Comparison of ENCODE assay signal across 8 mouse cellular contexts in genomic region chr13:68581747-68582516, GRCm38 (mm10). TPM values are rescaled to one million over a fixed set of nuclear protein-coding genes. Genes with fewer than 3 reads are reported as not detected.
DNase-seq lines count a peak whose midpoint lies in the region; ATAC-seq and TF ChIP-seq lines count a peak whose summit lies in the region.

Gene Mtrr, minus strand, starts transcription at chr13:68582149.
Gene Fastkd3, plus strand, starts transcription at chr13:68582234.

- H3K79me2 ChIP-seq in MEL (ENCODE audit: control insufficient read depth, insufficient read depth, low read length, poor library complexity), result peaks cover 26% of the 10 kb centered on the region

- peak; percentile 100 for ATAC-seq in forebrain, postnatal 0 days
- ATAC-seq in lung, embryonic 15.5 days (ENCODE audit: borderline replicate concordance, extremely low read depth, low FRiP score, low TSS enrichment), result peak; percentile 98

- peak within 1 kb of the TSS; percentile 84 for H3K4me2 ChIP-seq in forebrain, postnatal 0 days (ENCODE audit: low read depth)
- H3K4me2 ChIP-seq in lung, embryonic 15.5 days, result peak within 1 kb of the TSS; percentile 85

- WGBS in cerebellum, adult 2 months, result 1% methylated on average over 81 of the region's 81 CpGs
- 1% methylated on average over 81 of the region's 81 CpGs for WGBS in forebrain, postnatal 0 days
- under 1% methylated on average over 57 of the region's 81 CpGs for WGBS in lung, embryonic 15.5 days

- no peak for TF ChIP-seq EP300 in MEL (IDR thresholded peaks at IDR 0.05; ENCODE audit: low read depth in 1 of 2, low read length in 2 of 2)

- TF ChIP-seq POLR2A in MEL (IDR thresholded peaks at IDR 0.05; ENCODE audit: control insufficient read depth in 1 of 2, insufficient read depth in 1 of 2, low read depth in 1 of 2, low read length in 2 of 2, poor library complexity in 1 of 2), result peak; percentile 58 to 81
- TF ChIP-seq POLR2A in cerebellum, adult 2 months (IDR thresholded peaks at IDR 0.05; ENCODE audit: borderline replicate concordance, insufficient read depth, low read length), result peak; percentile 90

- peaks cover 0 to 2% of the 10 kb centered on the region in 2 experiments; a peak in 1 of 4 replicates for H3K4me1 ChIP-seq in MEL (ENCODE audit: control insufficient read depth in 1 of 2, insufficient read depth in 2 of 2, low read length in 2 of 2)
- no peaks in the 10 kb centered on the region; the same call in 1 of the 2 replicates for H3K4me1 ChIP-seq in cerebellum, adult 2 months (ENCODE audit: control insufficient read depth, insufficient read depth, low read length)
- H3K4me1 ChIP-seq in forebrain, postnatal 0 days (ENCODE audit: insufficient read depth), result peaks cover 5% of the 10 kb centered on the region; the same call in 1 of the 2 replicates
- peaks cover 15% of the 10 kb centered on the region for H3K4me1 ChIP-seq in lung, embryonic 15.5 days

- H3K9ac ChIP-seq in MEL (ENCODE audit: control insufficient read depth, low read depth, low read length, poor library complexity, severe bottlenecking), result peak within 1 kb of the TSS; percentile 97
- peak within 1 kb of the TSS; percentile 74 for H3K9ac ChIP-seq in forebrain, postnatal 0 days
- H3K9ac ChIP-seq in lung, embryonic 15.5 days, result peak within 1 kb of the TSS; percentile 66

- no peak for TF ChIP-seq CTCF in MEL (IDR thresholded peaks at IDR 0.05 in 2 of 3, conservative IDR thresholded peaks at IDR 0.05 in 1 of 3; ENCODE audit: control insufficient read depth in 1 of 3, insufficient read depth in 1 of 3, low read depth in 2 of 3, low read length in 3 of 3, poor library complexity in 1 of 3, severe bottlenecking in 1 of 3)
- TF ChIP-seq CTCF in cerebellum, adult 2 months (IDR thresholded peaks at IDR 0.05; ENCODE audit: borderline replicate concordance, insufficient read depth, low read depth, low read length), result no peak
- TF ChIP-seq CTCF in forebrain, postnatal 0 days (IDR thresholded peaks at IDR 0.05; ENCODE audit: low read depth), result no peak

- peaks cover 0 to 13% of the 10 kb centered on the region in 2 experiments; a peak in 3 of 4 replicates for H3K36me3 ChIP-seq in MEL (ENCODE audit: control insufficient read depth in 1 of 2, insufficient read depth in 2 of 2, low read length in 2 of 2)
- peaks cover 33% of the 10 kb centered on the region for H3K36me3 ChIP-seq in forebrain, postnatal 0 days (ENCODE audit: insufficient read depth)
- H3K36me3 ChIP-seq in lung, embryonic 15.5 days, result peaks cover 38% of the 10 kb centered on the region

- peak within 1 kb of the TSS; percentile 98 for H3K27ac ChIP-seq in MEL (ENCODE audit: control insufficient read depth, low read depth, low read length)
- peak within 1 kb of the TSS; percentile 9; the same call in 1 of the 2 replicates for H3K27ac ChIP-seq in cerebellum, adult 2 months (ENCODE audit: insufficient read depth, low read length)
- H3K27ac ChIP-seq in forebrain, postnatal 0 days (ENCODE audit: low read depth, low read length), result peak within 1 kb of the TSS; percentile 78
- H3K27ac ChIP-seq in lung, embryonic 15.5 days, result peak within 1 kb of the TSS; percentile 85

- H3K27me3 ChIP-seq in MEL (ENCODE audit: control insufficient read depth in 1 of 2, insufficient read depth in 2 of 2, low read length in 2 of 2), result no peaks in the 10 kb centered on the region
- no peaks in the 10 kb centered on the region for H3K27me3 ChIP-seq in cerebellum, adult 2 months (ENCODE audit: control insufficient read depth, insufficient read depth, low read length)
- H3K27me3 ChIP-seq in forebrain, postnatal 0 days (ENCODE audit: insufficient read depth, low read length), result no peaks in the 10 kb centered on the region
- no peaks in the 10 kb centered on the region for H3K27me3 ChIP-seq in lung, embryonic 15.5 days

- TF ChIP-seq RAD21 in MEL (IDR thresholded peaks at IDR 0.05; ENCODE audit: low read depth, low read length), result no peak

- H3K4me3 ChIP-seq in MEL (ENCODE audit: control insufficient read depth in 1 of 2, insufficient read depth in 1 of 2, low read depth in 2 of 2, low read length in 2 of 2), result peak within 1 kb of the TSS; percentile 72 to 87
- peak within 1 kb of the TSS; percentile 86 for H3K4me3 ChIP-seq in cerebellum, adult 2 months (replicated peaks; ENCODE audit: insufficient read depth, low read depth, low read length)
- H3K4me3 ChIP-seq in forebrain, postnatal 0 days (ENCODE audit: low read depth, low read length), result peak within 1 kb of the TSS; percentile 83
- peak within 1 kb of the TSS; percentile 68 for H3K4me3 ChIP-seq in lung, embryonic 15.5 days

- peak; percentile 96 for DNase-seq in MEL (ENCODE audit: low read depth, low spot score)
- peak; percentile 98 to 99 for DNase-seq in cerebellum, adult 2 months
- peak; percentile 99 for DNase-seq in forebrain, postnatal 0 days
- DNase-seq in heart, postnatal 4 days, result peak; percentile 99
- DNase-seq in layer of hippocampus, adult 8-10 months (ENCODE audit: low spot score in 2 of 2), result peak; percentile 95 to 98
- peak; percentile 97 for DNase-seq in ovary, adult 18-20 months (ENCODE audit: low spot score)
- peak; percentile 93 for DNase-seq in thymus, postnatal 0 days (ENCODE audit: low spot score)

- H3K9me3 ChIP-seq in MEL (replicated peaks; ENCODE audit: insufficient read depth, low read length), result no peaks in the 10 kb centered on the region
- H3K9me3 ChIP-seq in forebrain, postnatal 0 days (ENCODE audit: low read length), result no peaks in the 10 kb centered on the region
- no peaks in the 10 kb centered on the region for H3K9me3 ChIP-seq in lung, embryonic 15.5 days

TF ChIP-seq in MEL, 35 proteins besides CTCF, POLR2A, EP300 and RAD21 (continues in another document):
- TF ChIP-seq ZMIZ1 (IDR thresholded peaks at IDR 0.05; ENCODE audit: low read depth, low read length) (no peak; the same call in 1 of the 2 replicates), SIN3A (IDR thresholded peaks at IDR 0.05; ENCODE audit: low read length) (peak; percentile 46), POLR2AphosphoS5 (IDR thresholded peaks at IDR 0.05; ENCODE audit: borderline replicate concordance, low read depth, low read length) (no peak), ELF1 (IDR thresholded peaks at IDR 0.05; ENCODE audit: low read depth, low read length) (0 out of 2 replicates have a peak, but pooled peaks have one; percentile 16), POLR2AphosphoS2 (IDR thresholded peaks at IDR 0.05; ENCODE audit: low read length) (no peak), MYC (IDR thresholded peaks at IDR 0.05; ENCODE audit: low read depth, low read length) (peak; percentile 98), ZC3H11A (IDR thresholded peaks at IDR 0.05; ENCODE audit: low read depth, low read length) (no peak), USF2 (IDR thresholded peaks at IDR 0.05; ENCODE audit: borderline replicate concordance in 1 of 2, insufficient read depth in 1 of 2, low read depth in 1 of 2, low read length in 2 of 2) (no peak), E2F4 (IDR thresholded peaks at IDR 0.05; ENCODE audit: borderline replicate concordance, low read depth, low read length) (peak; percentile 81; the same call in 1 of the 2 replicates), TBP (IDR thresholded peaks at IDR 0.05; ENCODE audit: low read depth, low read length) (0 out of 2 replicates have a peak, but pooled peaks have one; percentile 60), TAL1 (IDR thresholded peaks at IDR 0.05; ENCODE audit: low read length) (no peak), MYB (IDR thresholded peaks at IDR 0.05; ENCODE audit: low read depth, low read length) (no peak), HCFC1 (IDR thresholded peaks at IDR 0.05; ENCODE audit: low read depth, low read length) (peak; percentile 80), MXI1 (IDR thresholded peaks at IDR 0.05; ENCODE audit: low read depth, low read length) (peak; percentile 91), GATA1 (IDR thresholded peaks at IDR 0.05; ENCODE audit: low read depth, low read length) (no peak), ZNF384 (IDR thresholded peaks at IDR 0.05; ENCODE audit: low read depth, low read length) (no peak), ETS1 (IDR thresholded peaks at IDR 0.05; ENCODE audit: low read depth, low read length) (no peak), SMC3 (IDR thresholded peaks at IDR 0.05; ENCODE audit: low read depth, low read length) (no peak), CHD2 (IDR thresholded peaks at IDR 0.05; ENCODE audit: low read length) (no peak), TCF12 (IDR thresholded peaks at IDR 0.05; ENCODE audit: low read depth, low read length) (0 out of 2 replicates have a peak, but pooled peaks have one; percentile 26), MAX (IDR thresholded peaks at IDR 0.05; ENCODE audit: low read length) (peak; percentile 93), NELFE (IDR thresholded peaks at IDR 0.05; ENCODE audit: low read depth, low read length) (peak; percentile 74), KAT2A (conservative IDR thresholded peaks at IDR 0.05; ENCODE audit: low read depth, low read length) (no peak; the same call in 1 of the 2 replicates), GABPA (IDR thresholded peaks at IDR 0.05; ENCODE audit: low read depth, low read length) (no peak)

RNA-seq across cellular contexts. Expression of gene Mtrr, which starts in this region (rescaled TPM):
- 16.3 and 20.8 TPM in 2 replicates for total RNA-seq in MEL (2012; rRNA removed)
- 10 to 100 TPM in 1 of 2 experiments, not detected in 1; 18.0 TPM for polyA plus RNA-seq in MEL (2012; ENCODE audit: insufficient read depth in 1 of 2, insufficient read length in 2 of 2, low read depth in 1 of 2, low replicate concordance in 2 of 2, missing spikeins in 1 of 2)
- polyA plus RNA-seq in cerebellum, adult 2 months (2012; rRNA removed), result 12.5 and 13.6 TPM in 2 replicates
- 13.7 and 15.1 TPM in 2 replicates for total RNA-seq in forebrain, postnatal 0 days (2014; rRNA removed)
- 6.1 and 9.9 TPM in 2 replicates for polyA plus RNA-seq in forebrain, postnatal 0 days (2015; fragmentation: Nextera tagmentation; extraction: Ambion mirVana)
- 10 to 100 TPM; 16.0 to 16.9 TPM for total RNA-seq in heart, postnatal 4 days (2021)
- 10 to 100 TPM; 20.8 to 29.1 (median 23.7) TPM for total RNA-seq in layer of hippocampus, adult 8-10 months (2022)
- polyA plus RNA-seq in lung, embryonic 15.5 days (2015; fragmentation: Nextera tagmentation; extraction: Ambion mirVana), result 20.3 and 23.3 TPM in 2 replicates
- polyA plus RNA-seq in thymus, postnatal 0 days (2015; fragmentation: Nextera tagmentation; extraction: Ambion mirVana), result 15.1 and 16.7 TPM in 2 replicates

RNA-seq across cellular contexts. Expression of gene Fastkd3, which starts in this region (rescaled TPM):
- total RNA-seq in MEL (2012; rRNA removed), result 16.7 and 18.8 TPM in 2 replicates
- polyA plus RNA-seq in MEL (2012; ENCODE audit: insufficient read depth in 1 of 2, insufficient read length in 2 of 2, low read depth in 1 of 2, low replicate concordance in 2 of 2, missing spikeins in 1 of 2), result 10 to 100 TPM in 1 of 2 experiments, not detected in 1; 21.5 TPM
- polyA plus RNA-seq in cerebellum, adult 2 months (2012; rRNA removed), result 19.5 and 19.6 TPM in 2 replicates
- 7.9 and 12.3 TPM in 2 replicates for total RNA-seq in forebrain, postnatal 0 days (2014; rRNA removed)
- polyA plus RNA-seq in forebrain, postnatal 0 days (2015; fragmentation: Nextera tagmentation; extraction: Ambion mirVana), result 19.5 and 21.3 TPM in 2 replicates
- 10 to 100 TPM; 10.2 to 12.3 TPM for total RNA-seq in heart, postnatal 4 days (2021)
- total RNA-seq in layer of hippocampus, adult 8-10 months (2022), result 10 to 100 TPM; 15.7 to 20.0 (median 17.5) TPM
- 34.7 and 36.0 TPM in 2 replicates for polyA plus RNA-seq in lung, embryonic 15.5 days (2015; fragmentation: Nextera tagmentation; extraction: Ambion mirVana)
- 27.0 and 30.3 TPM in 2 replicates for polyA plus RNA-seq in thymus, postnatal 0 days (2015; fragmentation: Nextera tagmentation; extraction: Ambion mirVana)

Comparison
In these comparisons a context has a peak if more than half of its experiments do, and no peak if none do; other contexts are left out.
1. Peak in every context shown above with its lines: DNase-seq, ATAC-seq, H3K4me3 ChIP-seq and H3K27ac ChIP-seq.
2. H3K27ac ChIP-seq: peak in every context shown above with its lines; median percentile 98 in MEL; 85 in lung, embryonic 15.5 days; 78 in forebrain, postnatal 0 days; 9 in cerebellum, adult 2 months.